ENCODE assay signal across 8 mouse cellular contexts in the genomic region with DNA sequence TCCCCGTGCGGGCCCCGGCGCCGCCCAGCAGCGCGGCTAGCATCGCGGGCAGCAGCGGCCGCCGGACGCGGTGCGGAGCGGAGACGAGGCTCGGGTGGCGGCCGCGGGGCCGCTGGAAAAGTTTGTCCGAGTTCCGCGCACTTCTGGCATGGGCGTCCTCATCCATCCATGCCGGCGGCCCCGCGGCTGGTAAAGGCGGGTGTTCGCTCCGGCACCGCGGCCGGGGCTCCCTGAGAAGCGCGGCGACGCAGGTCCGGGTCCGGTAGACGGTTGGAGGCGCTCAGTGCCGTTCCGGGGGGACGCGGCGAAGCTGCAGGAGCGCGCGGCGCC. TPM values are rescaled to one million over a fixed set of nuclear protein-coding genes. Genes with fewer than 3 reads are reported as not detected.
DNase-seq lines count a peak whose midpoint lies in the region; ATAC-seq and TF ChIP-seq lines count a peak whose summit lies in the region.

No protein-coding gene starts in this region.

- H3K27ac ChIP-seq in heart, embryonic 13.5 days (replicated peaks): peak overlapping the region; percentile 99
- H3K27ac ChIP-seq in ES-E14 (ENCODE audit: insufficient read depth, low read depth, low read length, poor library complexity, severe bottlenecking): no peak overlapping the region
- H3K27ac ChIP-seq in forebrain, embryonic 15.5 days (replicated peaks): peak overlapping the region; percentile 94
- peak overlapping the region; percentile 33; the same call in 1 of the 2 replicates for H3K27ac ChIP-seq in liver, embryonic 16.5 days (ENCODE audit: low read length)

- under 1% methylated on average over 47 of the region's 53 CpGs for WGBS in heart, embryonic 13.5 days
- WGBS in forebrain, embryonic 15.5 days: 0% methylated on average over 50 of the region's 53 CpGs
- under 1% methylated on average over 53 of the region's 53 CpGs for WGBS in liver, embryonic 16.5 days (ENCODE audit: insufficient replicate concordance)

- no peak for ATAC-seq in heart, embryonic 13.5 days (ENCODE audit: extremely low read depth, insufficient number of reproducible peaks, low FRiP score, low TSS enrichment)
- ATAC-seq in forebrain, embryonic 15.5 days (replicated peaks): no peak
- no peak for ATAC-seq in liver, embryonic 16.5 days (ENCODE audit: low read depth)
- no peak for ATAC-seq in activated CD4-positive, CD25-positive, alpha-beta regulatory T cell, adult 4 months

- H3K9ac ChIP-seq in heart, embryonic 13.5 days: peak overlapping the region; percentile 98
- H3K9ac ChIP-seq in ES-E14 (ENCODE audit: insufficient read depth, low read depth, low read length, poor library complexity, severe bottlenecking): peak overlapping the region; percentile 81
- peak overlapping the region; percentile 79 for H3K9ac ChIP-seq in forebrain, embryonic 15.5 days (replicated peaks)
- H3K9ac ChIP-seq in liver, embryonic 16.5 days (ENCODE audit: low read depth, low read length): peak overlapping the region; percentile 28; the same call in 1 of the 2 replicates

- no peaks in the 10 kb centered on the region for H3K9me3 ChIP-seq in heart, embryonic 13.5 days
- no peaks in the 10 kb centered on the region for H3K9me3 ChIP-seq in ES-E14 (ENCODE audit: control insufficient read depth, insufficient read depth, low read depth, low read length)
- no peaks in the 10 kb centered on the region for H3K9me3 ChIP-seq in forebrain, embryonic 15.5 days
- H3K9me3 ChIP-seq in liver, embryonic 16.5 days (replicated peaks; ENCODE audit: control insufficient read depth, low read length): no peaks in the 10 kb centered on the region

- H3K4me1 ChIP-seq in heart, embryonic 13.5 days: peaks cover 35% of the 10 kb centered on the region
- peaks cover 3 to 4% of the 10 kb centered on the region in 2 experiments; a peak in 2 of 4 replicates for H3K4me1 ChIP-seq in ES-E14 (ENCODE audit: control insufficient read depth in 2 of 2, insufficient read depth in 2 of 2, low read length in 2 of 2, poor library complexity in 1 of 2)
- peaks cover 37% of the 10 kb centered on the region for H3K4me1 ChIP-seq in forebrain, embryonic 15.5 days
- no peaks in the 10 kb centered on the region; the same call in 1 of the 2 replicates for H3K4me1 ChIP-seq in liver, embryonic 16.5 days (ENCODE audit: control insufficient read depth, low read depth, low read length)

- no peaks in the 10 kb centered on the region for H3K36me3 ChIP-seq in heart, embryonic 13.5 days
- no peaks in the 10 kb centered on the region for H3K36me3 ChIP-seq in ES-E14 (ENCODE audit: control insufficient read depth, insufficient read depth, low read length, poor library complexity, severe bottlenecking)
- H3K36me3 ChIP-seq in forebrain, embryonic 15.5 days: no peaks in the 10 kb centered on the region
- H3K36me3 ChIP-seq in liver, embryonic 16.5 days (ENCODE audit: control insufficient read depth, insufficient read depth): no peaks in the 10 kb centered on the region

- peak overlapping the region; percentile 88 for H3K4me3 ChIP-seq in heart, embryonic 13.5 days
- peak overlapping the region; percentile 76 to 95 for H3K4me3 ChIP-seq in ES-E14 (ENCODE audit: insufficient read depth in 1 of 2, low read depth in 1 of 2, low read length in 2 of 2, poor library complexity in 1 of 2, severe bottlenecking in 1 of 2)
- peak overlapping the region; percentile 72 for H3K4me3 ChIP-seq in forebrain, embryonic 15.5 days
- peak overlapping the region; percentile 50 for H3K4me3 ChIP-seq in liver, embryonic 16.5 days (ENCODE audit: low read depth, low read length)

- intact Hi-C loops in heart, postnatal 36 days (cut with DNase I): loop anchor here (2.0 to 10.0 kb wide), 11 partner anchors 86 to 566 kb away; no protein-coding TSS in a partner anchor
- intact Hi-C loops in left cerebral cortex, postnatal 4 days (cut with DNase I): loop anchor here (5.0 kb wide), 2 partner anchors 271 to 291 kb away; no protein-coding TSS in a partner anchor

- in situ Hi-C loops in ES-E14 (cut with MboI; ENCODE audit: low sequenced_read_pairs in 2 of 2, unreplicated experiment in 2 of 2): no loop called here

- no peak for DNase-seq in heart, postnatal 36 days
- no peak for DNase-seq in ES-E14 (ENCODE audit: low read depth, low spot score)
- DNase-seq in adrenal gland, postnatal 36 days: no peak
- DNase-seq in left cerebral cortex, postnatal 4 days: no peak

- 0 out of 2 replicates have a peak, but pooled peaks cover under 1% of the 10 kb centered on the region for H3K27me3 ChIP-seq in heart, embryonic 13.5 days (replicated peaks)
- H3K27me3 ChIP-seq in forebrain, embryonic 15.5 days: no peaks in the 10 kb centered on the region
- peaks cover 60% of the 10 kb centered on the region for H3K27me3 ChIP-seq in liver, embryonic 16.5 days (ENCODE audit: control insufficient read depth, insufficient read depth, low read depth, low read length)

- H3K4me2 ChIP-seq in heart, embryonic 13.5 days: peak overlapping the region; percentile 90
- peak overlapping the region; percentile 94 for H3K4me2 ChIP-seq in forebrain, embryonic 15.5 days (replicated peaks)
- peak overlapping the region; percentile 63 for H3K4me2 ChIP-seq in liver, embryonic 16.5 days (ENCODE audit: low read depth, low read length)

TF ChIP-seq in ES-E14, 5 proteins besides CTCF, POLR2A, EP300 and RAD21:
- TF ChIP-seq HCFC1 (IDR thresholded peaks at IDR 0.05; ENCODE audit: borderline replicate concordance, insufficient read depth, low read length) (peak; percentile 46; the same call in 1 of the 2 replicates), CHD2 (IDR thresholded peaks at IDR 0.05; ENCODE audit: low read depth, low read length) (no peak)

RNA-seq across cellular contexts. Expression of a gene that starts 0.4 kb away (rescaled TPM):
- polyA plus RNA-seq in heart, embryonic 13.5 days (2015; fragmentation: Nextera tagmentation; extraction: Ambion mirVana): 26.2 and 30.3 TPM in 2 replicates
- total RNA-seq in heart, postnatal 36 days (2021): 10 to 100 TPM; 30.8 to 35.8 TPM
- total RNA-seq in ES-E14 (2012; rRNA removed): 1.9 and 3.0 TPM in 2 replicates
- polyA plus RNA-seq in forebrain, embryonic 15.5 days (2015; fragmentation: Nextera tagmentation; extraction: Ambion mirVana): 37.8 and 44.9 TPM in 2 replicates
- polyA plus RNA-seq in liver, embryonic 16.5 days (2015; fragmentation: Nextera tagmentation; extraction: Ambion mirVana): 1.2 and 1.9 TPM in 2 replicates
- polyA plus RNA-seq in activated CD4-positive, CD25-positive, alpha-beta regulatory T cell, adult 4 months (2017; shearing (Covaris generic)): not detected
- 10 to 100 TPM; 35.6 to 72.4 TPM for total RNA-seq in adrenal gland, postnatal 36 days (2021)
- 10 to 100 TPM; 13.0 to 14.4 TPM for total RNA-seq in left cerebral cortex, postnatal 4 days (2021)

Comparison
In these comparisons a context has a peak if more than half of its experiments do, and no peak if none do; other contexts are left out.
1. H3K9ac ChIP-seq: peak in every context shown above with its lines; median percentile 98 in heart, embryonic 13.5 days; 81 in ES-E14; 79 in forebrain, embryonic 15.5 days; 28 in liver, embryonic 16.5 days.